Mouse (Mus musculus) stomach, embryonic 16.5 days (tissue): ENCODE results near the gene Ctsa. TPM values are rescaled to one million over a fixed set of nuclear protein-coding genes. Genes with fewer than 3 reads are reported as not detected.

ENCODE experiments used
- ATAC-seq: fragments of 200-750 bp; cut with Nextera tagmentation; 2 replicates; pipeline ENCODE4 v1.8.0; 2017; ENCODE audit warnings: moderate number of reproducible peaks, moderate TSS enrichment; ENCODE audit not compliant: insufficient read depth, low FRiP score
- H3K27ac ChIP-seq: fragments of 300-500 bp; sonication (generic); 2 replicates; pipeline ENCODE4 v1.5.1; 2014; ENCODE audit warnings: low read length
- H3K27me3 ChIP-seq: fragments of 300-500 bp; sonication (generic); 2 replicates; pipeline ENCODE4 v1.6.1; 2014; ENCODE audit warnings: low read length, control low read depth, mixed read lengths; ENCODE audit not compliant: control insufficient read depth, insufficient read depth
- H3K36me3 ChIP-seq: fragments of 300-500 bp; sonication (generic); 2 replicates; pipeline ENCODE4 v1.6.1; 2014; ENCODE audit warnings: low read length; ENCODE audit not compliant: control insufficient read depth, insufficient read depth
- H3K4me1 ChIP-seq: fragments of 300-500 bp; sonication (generic); 2 replicates; pipeline ENCODE4 v1.6.1; 2014; ENCODE audit warnings: low read length, control low read depth, mixed read lengths; ENCODE audit not compliant: control insufficient read depth, insufficient read depth
- H3K4me2 ChIP-seq: fragments of 300-500 bp; sonication (generic); 2 replicates; pipeline ENCODE4 v1.6.1; 2014; ENCODE audit warnings: low read depth, low read length, mixed read lengths
- H3K4me3 ChIP-seq: fragments of 300-500 bp; sonication (generic); replicated peaks from 2 replicates; pipeline ENCODE4 v1.5.1; 2014; ENCODE audit warnings: mild to moderate bottlenecking, low read length
- H3K9ac ChIP-seq: fragments of 300-500 bp; sonication (generic); 2 replicates; pipeline ENCODE4 v1.6.1; 2014; ENCODE audit warnings: low read length
- H3K9me3 ChIP-seq: fragments of 300-500 bp; sonication (generic); replicated peaks from 2 replicates; pipeline ENCODE4 v1.6.1; 2016; ENCODE audit warnings: low read length, control low read depth; ENCODE audit not compliant: control insufficient read depth
- WGBS: fragments of 180-500 bp; shearing (Covaris S2); extraction: QIAGEN DNeasy Blood & Tissue Kit; methylation state at CpG from one replicate; pipeline ENCODE4 v1.1.7; 2014; 5-methylcytosine and 5-hydroxymethylcytosine counted together
- polyA plus RNA-seq: library from polyadenylated mRNA; unstranded; fragments of >200 nt; fragmentation: Nextera tagmentation; extraction: Ambion mirVana; gene quantifications from 2 replicates; pipeline ENCODE4 v1.2.1, GENCODE M21; 2015

Gene Ctsa
- polyA plus RNA-seq, 1 experiment from 2014 or later, result 162 TPM

DNA sequence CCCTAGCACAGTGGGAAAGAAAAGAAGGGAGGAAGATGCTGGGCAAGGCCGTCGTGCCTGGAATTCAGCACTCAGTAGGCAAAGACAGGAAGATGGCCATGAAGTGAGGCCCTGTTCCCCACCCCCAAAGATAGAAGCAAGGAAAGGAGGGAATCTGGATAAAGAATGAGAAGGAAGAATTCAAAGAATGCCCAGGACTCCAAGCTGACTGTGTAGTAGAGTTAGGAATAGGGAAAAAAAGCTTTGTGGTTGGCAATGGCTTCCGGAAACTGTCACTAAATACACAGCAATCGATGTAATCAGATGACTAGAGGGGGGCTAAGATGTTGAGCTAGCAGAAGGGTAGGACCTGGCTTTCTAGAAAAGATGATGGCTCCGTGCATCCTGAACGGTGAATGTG is 15.5 kb upstream of the Ctsa start:
- no peaks in the 10 kb centered on the region for H3K27me3 ChIP-seq
- no peaks in the 10 kb centered on the region for H3K36me3 ChIP-seq
- peak overlapping the region; percentile 7; the same call in 1 of the 2 replicates for H3K27ac ChIP-seq
- H3K9me3 ChIP-seq, result no peaks in the 10 kb centered on the region
- no peak overlapping the region for H3K4me3 ChIP-seq
- no peak for ATAC-seq
- WGBS, result 73% methylated on average over 6 of the region's 6 CpGs
- H3K4me1 ChIP-seq, result 0 out of 2 replicates have a peak, but pooled peaks cover 9% of the 10 kb centered on the region
- no peak overlapping the region for H3K9ac ChIP-seq
- no peak overlapping the region for H3K4me2 ChIP-seq

DNA sequence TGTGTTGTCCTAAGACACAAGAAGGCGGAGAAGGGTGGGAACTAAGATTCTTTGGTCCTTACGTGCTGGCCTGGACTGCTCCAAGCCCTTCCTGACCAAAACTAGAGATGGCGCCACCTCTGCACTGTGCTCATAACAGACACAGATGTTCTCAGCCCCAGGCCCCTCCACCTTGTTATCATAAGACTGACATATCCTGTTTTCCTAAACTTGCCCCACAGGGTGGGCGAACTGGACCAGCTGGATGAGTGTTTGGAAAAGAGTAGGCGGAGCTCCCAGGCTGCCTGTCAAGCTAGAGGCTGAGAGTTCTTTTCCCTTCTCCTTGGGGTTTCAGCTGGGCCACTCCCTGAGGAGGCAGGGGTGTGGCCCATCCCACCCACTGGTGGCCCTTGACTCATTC is 15.0 kb upstream of the Ctsa start:
- no peaks in the 10 kb centered on the region for H3K36me3 ChIP-seq
- ATAC-seq, result no peak
- H3K9me3 ChIP-seq, result no peaks in the 10 kb centered on the region
- peak overlapping the region; percentile 7; the same call in 1 of the 2 replicates for H3K27ac ChIP-seq
- H3K4me2 ChIP-seq, result no peak overlapping the region
- H3K27me3 ChIP-seq, result no peaks in the 10 kb centered on the region
- 0 out of 2 replicates have a peak, but pooled peaks cover 11% of the 10 kb centered on the region for H3K4me1 ChIP-seq
- H3K9ac ChIP-seq, result no peak overlapping the region
- 43% methylated on average over 5 of the region's 5 CpGs for WGBS
- no peak overlapping the region for H3K4me3 ChIP-seq

DNA sequence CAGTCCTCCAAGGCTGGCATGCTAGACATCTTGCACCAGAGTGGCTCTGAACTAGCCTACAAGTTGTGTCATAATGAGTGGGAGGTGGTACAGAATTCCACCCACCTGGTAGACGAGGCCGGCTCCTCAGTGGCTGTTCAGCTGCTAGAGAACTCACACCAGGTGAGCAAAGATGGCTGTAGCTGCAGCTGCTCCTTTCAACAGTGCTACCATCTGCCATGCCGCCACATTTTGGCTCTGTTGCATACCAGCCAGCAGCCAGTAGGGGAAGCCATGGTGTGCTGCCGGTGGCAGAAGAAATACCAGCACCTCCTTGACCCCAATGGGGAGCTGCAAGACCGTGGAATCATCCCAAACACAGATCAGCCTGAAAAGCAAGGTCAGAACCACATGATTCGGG is 11.6 kb upstream of the Ctsa start:
- Histone ChIP-seq H3K9ac (no peak overlapping the region), H3K4me3 (no peak overlapping the region), H3K9me3 (no peaks in the 10 kb centered on the region), H3K4me2 (no peak overlapping the region), H3K27me3 (no peaks in the 10 kb centered on the region), H3K36me3 (0 out of 2 replicates have a peak, but pooled peaks cover 5% of the 10 kb centered on the region), H3K27ac (no peak overlapping the region), H3K4me1 (0 out of 2 replicates have a peak, but pooled peaks cover 15% of the 10 kb centered on the region)
- WGBS, result 85% methylated on average over 6 of the region's 6 CpGs
- no peak for ATAC-seq

DNA sequence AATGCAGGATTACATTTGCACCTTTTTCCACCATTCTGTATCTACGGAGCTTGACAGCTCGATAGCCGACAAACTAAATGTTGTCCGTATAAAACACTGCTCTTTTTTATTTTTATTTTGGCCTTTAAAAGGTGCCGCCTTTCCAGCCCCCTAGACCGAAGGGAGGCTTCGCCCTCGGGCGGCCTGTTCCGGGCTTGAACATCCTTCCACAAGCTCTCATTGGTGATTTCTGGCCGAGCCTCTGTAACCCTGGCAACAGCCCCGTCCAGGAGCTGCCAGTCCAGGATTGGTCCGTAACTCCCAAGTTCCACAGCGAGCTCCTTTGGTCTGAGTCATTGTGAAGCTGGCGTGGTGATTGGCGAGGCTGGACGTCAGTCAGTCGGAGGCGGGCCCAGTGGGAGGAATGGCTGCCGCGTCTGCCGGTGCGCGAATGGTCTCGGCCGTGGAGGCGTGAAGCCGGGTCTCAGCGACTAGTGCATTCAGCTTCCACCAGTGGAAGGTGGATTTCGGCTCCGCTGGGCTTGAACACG is 10.0 kb upstream of the Ctsa start, which contains the start of gene Zswim1:
Zswim1 (plus strand) TSS at position 51 of the 530 bp plus-strand sequence.
- H3K36me3 ChIP-seq, result 0 out of 2 replicates have a peak, but pooled peaks cover 5% of the 10 kb centered on the region
- H3K4me2 ChIP-seq, result peak within 1 kb of the TSS; percentile 67
- peak within 1 kb of the TSS; percentile 80 for H3K27ac ChIP-seq
- H3K27me3 ChIP-seq, result no peaks in the 10 kb centered on the region
- H3K4me1 ChIP-seq, result 0 out of 2 replicates have a peak, but pooled peaks cover 13% of the 10 kb centered on the region
- peak; percentile 100 for ATAC-seq
- peak within 1 kb of the TSS; percentile 77 for H3K9ac ChIP-seq
- H3K4me3 ChIP-seq, result peak within 1 kb of the TSS; percentile 82
- WGBS, result under 1% methylated on average over 32 of the region's 32 CpGs
- H3K9me3 ChIP-seq, result no peaks in the 10 kb centered on the region

DNA sequence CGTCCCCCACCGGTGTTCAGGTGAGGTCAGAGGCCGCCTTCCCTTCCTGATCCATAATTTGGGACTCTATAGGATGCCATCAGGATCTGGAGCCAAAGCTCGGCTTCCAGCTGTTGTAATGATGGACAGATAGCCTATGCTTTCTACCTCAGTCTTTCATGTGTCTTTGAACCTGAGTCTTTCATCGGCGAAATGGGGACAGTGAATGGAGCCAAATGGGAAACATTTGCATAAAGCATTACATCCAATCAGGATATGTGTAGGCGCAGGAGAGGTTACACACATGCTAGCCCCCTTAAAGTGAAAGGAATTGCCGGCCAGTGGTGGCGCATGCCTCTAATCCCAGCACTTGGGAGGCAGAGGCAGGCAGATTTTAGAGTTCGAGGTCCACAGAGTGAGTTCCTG is 9.5 kb upstream of the Ctsa start:
- Histone ChIP-seq H3K4me3 (peak overlapping the region; percentile 82), H3K36me3 (0 out of 2 replicates have a peak, but pooled peaks cover 5% of the 10 kb centered on the region), H3K4me2 (peak overlapping the region; percentile 67), H3K27me3 (no peaks in the 10 kb centered on the region), H3K4me1 (0 out of 2 replicates have a peak, but pooled peaks cover 8% of the 10 kb centered on the region), H3K9me3 (no peaks in the 10 kb centered on the region), H3K9ac (peak overlapping the region; percentile 77), H3K27ac (peak overlapping the region; percentile 80)
- peak; percentile 61 for ATAC-seq
- WGBS, result 1% methylated on average over 10 of the region's 10 CpGs

DNA sequence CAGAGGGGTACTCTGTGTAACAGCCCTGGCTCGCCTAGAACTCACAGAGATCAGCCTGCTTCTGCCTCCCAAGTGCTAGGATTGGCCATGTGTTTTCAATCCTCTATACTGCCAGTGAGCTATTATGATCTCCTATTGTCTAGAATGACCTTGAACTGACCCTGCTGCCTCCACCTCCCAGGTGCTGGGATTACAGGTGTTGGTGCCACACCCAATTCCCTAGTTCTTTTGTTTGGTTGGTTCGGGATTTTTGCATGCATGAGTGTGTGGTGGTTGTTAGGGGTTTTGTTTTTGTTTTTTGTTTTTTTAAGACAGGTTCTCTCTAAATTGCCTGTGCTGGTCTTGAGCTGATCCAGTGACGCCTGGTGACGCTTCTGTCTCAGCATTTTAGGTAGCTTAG is 8.7 kb upstream of the Ctsa start:
- Histone ChIP-seq H3K36me3 (0 out of 2 replicates have a peak, but pooled peaks cover 5% of the 10 kb centered on the region), H3K4me3 (no peak overlapping the region), H3K9me3 (no peaks in the 10 kb centered on the region), H3K27me3 (no peaks in the 10 kb centered on the region), H3K4me1 (0 out of 2 replicates have a peak, but pooled peaks cover 8% of the 10 kb centered on the region), H3K27ac (no peak overlapping the region), H3K9ac (no peak overlapping the region), H3K4me2 (no peak overlapping the region)
- 82% methylated on average over 4 of the region's 4 CpGs for WGBS
- ATAC-seq, result no peak

DNA sequence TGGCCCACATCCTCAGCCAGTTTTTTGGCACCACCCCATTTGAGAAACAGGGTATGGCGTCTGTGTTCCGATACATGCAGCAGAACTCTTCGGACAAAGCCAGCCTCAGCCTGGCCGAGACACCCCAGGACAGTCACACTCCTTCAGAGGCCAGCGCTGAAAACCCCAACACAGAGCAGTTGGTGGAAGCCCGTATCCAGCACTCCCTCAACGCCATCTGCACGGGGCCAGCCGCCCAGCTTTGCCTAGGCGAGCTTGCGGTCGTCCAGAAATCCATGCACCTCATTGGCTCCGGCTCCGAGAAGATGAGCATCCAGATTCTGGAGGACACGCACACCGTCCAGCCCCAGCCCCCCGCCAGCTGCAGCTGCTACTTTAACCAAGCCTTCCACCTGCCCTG is 7.2 kb upstream of the Ctsa start:
- no peak overlapping the region for H3K27ac ChIP-seq
- H3K4me2 ChIP-seq, result no peak overlapping the region
- 95% methylated on average over 17 of the region's 17 CpGs for WGBS
- 0 out of 2 replicates have a peak, but pooled peaks cover 5% of the 10 kb centered on the region for H3K36me3 ChIP-seq
- no peak for ATAC-seq
- no peak overlapping the region for H3K4me3 ChIP-seq
- H3K4me1 ChIP-seq, result 0 out of 2 replicates have a peak, but pooled peaks cover 8% of the 10 kb centered on the region
- H3K27me3 ChIP-seq, result no peaks in the 10 kb centered on the region
- no peak overlapping the region for H3K9ac ChIP-seq
- H3K9me3 ChIP-seq, result no peaks in the 10 kb centered on the region

DNA sequence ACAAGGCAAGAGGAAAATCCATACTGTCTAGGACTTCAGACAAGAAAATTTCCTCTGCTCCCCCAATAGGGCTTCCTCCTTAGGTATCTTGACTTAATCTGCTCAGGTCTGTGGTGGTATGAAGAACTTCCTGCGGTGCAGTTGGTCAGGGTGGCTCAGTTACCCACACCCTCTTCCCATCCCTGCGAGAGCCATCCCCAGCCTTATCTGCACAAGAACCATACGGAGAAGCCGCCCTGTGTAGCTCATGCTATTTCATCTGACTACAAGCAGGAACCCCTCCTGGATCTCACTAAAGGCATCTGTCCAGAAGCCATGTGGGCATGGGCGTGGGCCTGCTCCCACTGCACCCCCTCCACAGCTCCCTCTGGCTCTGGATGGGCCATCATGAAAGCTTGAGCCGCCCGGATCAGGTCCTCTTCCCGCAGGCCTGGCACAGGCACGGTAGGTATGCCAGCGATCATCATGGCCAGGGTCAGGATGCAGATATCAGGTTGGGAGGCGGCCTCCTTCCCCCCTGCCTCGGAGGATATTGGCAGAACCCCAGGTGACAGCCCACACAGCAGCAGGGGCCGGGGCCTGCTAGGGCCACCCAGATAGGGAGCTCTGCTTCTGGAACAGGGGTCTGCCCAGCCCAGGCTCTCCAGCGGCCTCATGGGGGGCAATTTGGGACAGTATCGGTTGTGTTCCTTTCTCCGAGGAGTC is 5.4 kb upstream of the Ctsa start:
- no peak overlapping the region for H3K27ac ChIP-seq
- H3K9ac ChIP-seq, result no peak overlapping the region
- no peaks in the 10 kb centered on the region for H3K27me3 ChIP-seq
- no peak overlapping the region for H3K4me2 ChIP-seq
- no peak overlapping the region for H3K4me3 ChIP-seq
- H3K36me3 ChIP-seq, result 0 out of 2 replicates have a peak, but pooled peaks cover 5% of the 10 kb centered on the region
- no peak for ATAC-seq
- 82% methylated on average over 16 of the region's 16 CpGs for WGBS
- 0 out of 2 replicates have a peak, but pooled peaks cover 6% of the 10 kb centered on the region for H3K4me1 ChIP-seq
- H3K9me3 ChIP-seq, result no peaks in the 10 kb centered on the region

DNA sequence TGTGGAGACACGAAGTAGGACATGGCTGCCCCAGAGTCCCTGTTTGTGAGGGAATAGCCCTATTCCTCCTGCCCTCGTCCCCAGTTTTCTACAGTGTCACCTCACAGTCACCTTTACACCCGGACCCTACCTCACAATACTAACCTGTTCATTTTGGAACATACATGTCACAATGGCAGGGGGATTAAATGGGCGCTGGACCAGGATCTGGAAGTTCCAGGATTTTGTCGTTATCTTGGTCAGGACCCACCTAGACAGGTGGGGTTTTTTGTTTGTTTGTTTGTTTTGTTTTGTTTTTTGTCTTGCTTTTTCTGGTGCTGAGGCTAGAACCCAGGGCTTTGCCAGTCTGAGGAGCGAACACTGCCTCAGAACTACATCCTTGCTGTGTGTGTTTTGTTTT is 4.2 kb upstream of the Ctsa start, which contains the start of gene Spata25:
Spata25 (minus strand) TSS at position 101 of the 400 bp plus-strand sequence.
- no peak for ATAC-seq
- 84% methylated on average over 6 of the region's 6 CpGs for WGBS
- Histone ChIP-seq H3K9ac (no peak within 1 kb of the TSS), H3K27ac (no peak within 1 kb of the TSS), H3K36me3 (0 out of 2 replicates have a peak, but pooled peaks cover 5% of the 10 kb centered on the region), H3K4me2 (no peak within 1 kb of the TSS), H3K27me3 (no peaks in the 10 kb centered on the region), H3K4me1 (0 out of 2 replicates have a peak, but pooled peaks cover 5% of the 10 kb centered on the region), H3K9me3 (no peaks in the 10 kb centered on the region), H3K4me3 (no peak within 1 kb of the TSS)
